Mouse (Mus musculus) hindbrain, embryonic 11.5 days (tissue): ENCODE results near the gene Olfr819. TPM values are rescaled to one million over a fixed set of nuclear protein-coding genes. Genes with fewer than 3 reads are reported as not detected.

Experiments used
- ATAC-seq: fragments of 200-750 bp; cut with Nextera tagmentation; 2 replicates; pipeline ENCODE4 v1.8.0; 2017; ENCODE audit warnings: mild to moderate bottlenecking, moderate TSS enrichment, moderate library complexity; ENCODE audit not compliant: low FRiP score
- DNase-seq: peaks from one replicate; pipeline ENCODE4 v3.0.0-alpha.2; 2015; ENCODE audit warnings: low spot score
- H3K27ac ChIP-seq: fragments of 300-500 bp; sonication (generic); 2 replicates; pipeline ENCODE4 v1.5.1; 2014; ENCODE audit warnings: mild to moderate bottlenecking, low read depth, low read length
- H3K27me3 ChIP-seq: fragments of 300-500 bp; sonication (generic); 2 replicates; pipeline ENCODE4 v1.6.1; 2014; ENCODE audit warnings: mild to moderate bottlenecking, low read length, moderate library complexity, mixed read lengths; ENCODE audit not compliant: control insufficient read depth, insufficient read depth
- H3K36me3 ChIP-seq: fragments of 300-500 bp; sonication (generic); 2 replicates; pipeline ENCODE4 v1.6.1; 2014; ENCODE audit warnings: mild to moderate bottlenecking, low read length, moderate library complexity, mixed read lengths; ENCODE audit not compliant: control insufficient read depth, insufficient read depth
- H3K4me1 ChIP-seq: fragments of 300-500 bp; sonication (generic); replicated peaks from 2 replicates; pipeline ENCODE4 v1.6.1; 2014; ENCODE audit warnings: low read length, mixed read lengths; ENCODE audit not compliant: control insufficient read depth, insufficient read depth
- H3K4me2 ChIP-seq: fragments of 300-500 bp; sonication (generic); replicated peaks from 2 replicates; pipeline ENCODE4 v1.6.1; 2014; ENCODE audit warnings: mild to moderate bottlenecking, low read depth, low read length
- H3K4me3 ChIP-seq: fragments of 300-500 bp; sonication (generic); 2 replicates; pipeline ENCODE4 v1.5.1; 2014; ENCODE audit warnings: low read depth, low read length
- H3K9ac ChIP-seq: fragments of 300-500 bp; sonication (generic); 2 replicates; pipeline ENCODE4 v1.6.1; 2014; ENCODE audit warnings: low read depth, low read length
- H3K9me3 ChIP-seq: fragments of 300-500 bp; sonication (generic); 2 replicates; pipeline ENCODE4 v1.6.1; 2016; ENCODE audit warnings: low read length; ENCODE audit not compliant: control insufficient read depth
- WGBS: fragments of 180-500 bp; shearing (Covaris S2); extraction: QIAGEN DNeasy Blood & Tissue Kit; methylation state at CpG from one replicate; pipeline ENCODE4 v1.1.7; 2014; 5-methylcytosine and 5-hydroxymethylcytosine counted together
- polyA plus RNA-seq: library from polyadenylated mRNA; unstranded; fragments of >200 nt; fragmentation: Nextera tagmentation; extraction: Ambion mirVana; gene quantifications from 2 replicates; pipeline ENCODE4 v1.2.1, GENCODE M21; 2014

The Olfr819 gene
- polyA plus RNA-seq, 1 experiment from 2014 or later, result not detected

DNA sequence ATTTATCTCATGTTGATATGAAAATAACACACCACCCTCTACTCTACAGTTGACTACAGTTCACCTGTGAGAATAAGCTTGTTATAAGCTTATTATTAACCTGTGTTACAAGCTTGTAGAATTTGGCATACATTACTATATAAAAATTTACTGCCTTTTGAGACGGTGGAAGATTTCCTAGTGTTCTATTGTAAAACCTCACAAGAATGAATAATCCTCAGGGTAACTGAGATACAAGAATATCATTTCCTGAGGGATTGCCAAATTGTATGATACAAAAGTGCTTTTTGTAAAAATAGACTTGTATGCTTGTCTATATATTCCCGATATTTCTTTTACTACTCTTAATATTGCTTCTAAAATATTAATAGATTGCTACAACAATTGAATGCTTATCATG is 18.1 kb downstream of the Olfr819 start, which contains the start of gene Olfr818:
Gene Olfr818 (minus strand): TSS at position 101 of the 400 bp plus-strand sequence.
- H3K9ac ChIP-seq, result no peak within 1 kb of the TSS
- H3K27ac ChIP-seq, result no peak within 1 kb of the TSS
- no peaks in the 10 kb centered on the region for H3K36me3 ChIP-seq
- no peak within 1 kb of the TSS for H3K4me3 ChIP-seq
- no peaks in the 10 kb centered on the region for H3K27me3 ChIP-seq
- 93% methylated on average over 2 of the region's 2 CpGs for WGBS
- H3K4me2 ChIP-seq, result no peak within 1 kb of the TSS
- DNase-seq (no peak), ATAC-seq (no peak)
- H3K9me3 ChIP-seq, result no peaks in the 10 kb centered on the region
- no peaks in the 10 kb centered on the region for H3K4me1 ChIP-seq

DNA sequence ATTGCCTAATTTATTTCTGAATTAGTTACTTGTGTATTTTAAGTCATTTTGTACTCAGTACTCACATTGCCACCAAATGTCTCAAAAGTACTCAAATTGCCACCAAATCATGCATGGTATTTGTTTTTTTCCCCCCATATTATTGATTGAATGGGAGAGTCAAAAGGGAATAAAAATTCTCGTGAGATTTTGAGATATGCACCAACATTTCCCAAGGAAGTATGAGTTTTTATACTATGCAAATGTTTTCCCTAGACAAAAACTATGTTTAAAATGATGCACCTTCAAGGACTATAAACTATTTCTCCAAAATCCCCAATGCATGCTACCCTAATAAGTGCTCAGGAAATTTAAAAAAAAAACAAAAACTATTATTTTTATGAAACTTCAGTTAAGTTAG is 51.6 kb downstream of the Olfr819 start, which contains the start of gene Olfr816:
Gene Olfr816 (minus strand): TSS at position 101 of the 400 bp plus-strand sequence.
- H3K4me2 ChIP-seq, result no peak within 1 kb of the TSS
- no peaks in the 10 kb centered on the region for H3K27me3 ChIP-seq
- H3K9ac ChIP-seq, result no peak within 1 kb of the TSS
- H3K36me3 ChIP-seq, result no peaks in the 10 kb centered on the region
- no peak within 1 kb of the TSS for H3K4me3 ChIP-seq
- no peak for ATAC-seq
- H3K4me1 ChIP-seq, result no peaks in the 10 kb centered on the region
- H3K27ac ChIP-seq, result no peak within 1 kb of the TSS
- H3K9me3 ChIP-seq, result no peaks in the 10 kb centered on the region
- 67% methylated on average over 1 of the region's 1 CpGs for WGBS
- DNase-seq, result no peak

Other genes with a start within 250 kb of the Olfr819 start
- gene Olfr805, start 237.9 kb downstream of the Olfr819 start, polyA plus RNA-seq, result not detected in 2 replicates
- gene Olfr806, start 225.3 kb downstream of the Olfr819 start, polyA plus RNA-seq, result not detected in 2 replicates
- gene Olfr807, start 209.5 kb downstream of the Olfr819 start, polyA plus RNA-seq, result not detected in 2 replicates
- not detected in 2 replicates for gene Olfr808, start 201.8 kb downstream of the Olfr819 start, polyA plus RNA-seq
- gene Olfr809, start 192.6 kb downstream of the Olfr819 start, polyA plus RNA-seq, result not detected in 2 replicates
- gene Olfr810, start 172.3 kb downstream of the Olfr819 start, polyA plus RNA-seq, result not detected in 2 replicates
- gene Olfr811, start 162.9 kb downstream of the Olfr819 start, polyA plus RNA-seq, result not detected in 2 replicates
- not detected in 2 replicates for gene Olfr812, start 121.2 kb downstream of the Olfr819 start, polyA plus RNA-seq
- not detected in 2 replicates for gene Olfr813, start 111.9 kb downstream of the Olfr819 start, polyA plus RNA-seq
- gene Olfr814, start 87.4 kb downstream of the Olfr819 start, polyA plus RNA-seq, result not detected in 2 replicates
- gene Olfr815, start 61.4 kb downstream of the Olfr819 start, polyA plus RNA-seq, result not detected in 2 replicates
- not detected in 2 replicates for gene Olfr816, start 51.7 kb downstream of the Olfr819 start, polyA plus RNA-seq
- not detected in 2 replicates for gene Olfr818, start 18.2 kb downstream of the Olfr819 start, polyA plus RNA-seq
- not detected in 2 replicates for gene Olfr247, start 8.9 kb upstream of the Olfr819 start, polyA plus RNA-seq
- not detected in 2 replicates for gene Gm10310, start 17.8 kb upstream of the Olfr819 start, polyA plus RNA-seq
- not detected in 2 replicates for gene Olfr820, start 45.4 kb upstream of the Olfr819 start, polyA plus RNA-seq
- not detected in 2 replicates for gene Olfr821, start 63.1 kb upstream of the Olfr819 start, polyA plus RNA-seq
- not detected in 2 replicates for gene Olfr822, start 103.9 kb upstream of the Olfr819 start, polyA plus RNA-seq
- not detected in 2 replicates for gene Olfr823, start 148.1 kb upstream of the Olfr819 start, polyA plus RNA-seq
- not detected in 2 replicates for gene Olfr824, start 162.7 kb upstream of the Olfr819 start, polyA plus RNA-seq
- gene Olfr825, start 199.5 kb upstream of the Olfr819 start, polyA plus RNA-seq, result not detected in 2 replicates
- gene Olfr826, start 216.9 kb upstream of the Olfr819 start, polyA plus RNA-seq, result not detected in 2 replicates
- not detected in 2 replicates for gene Olfr827, start 247.1 kb upstream of the Olfr819 start, polyA plus RNA-seq